Mouse (Mus musculus): ENCODE data around the gene Olfr1423.

GRCm38 (mm10) chr19:12026606-12027005 lies 14.5 kb downstream of the Olfr1423 start:
- no peak for TF ChIP-seq CTCF (IDR thresholded peaks at IDR 0.05; ENCODE audit: low read depth, low read length)
- TF ChIP-seq TAL1 (conservative IDR thresholded peaks at IDR 0.05; ENCODE audit: low read depth, low read length): no peak
